Mouse (Mus musculus) hindbrain, embryonic 15.5 days (tissue): ENCODE data around the gene Wfdc2. TPM values are rescaled to one million over a fixed set of nuclear protein-coding genes. Genes with fewer than 3 reads are reported as not detected.
A peak's percentile ranks its signal among the peaks of the same experiment; 100 is the strongest.

Experiments
- ATAC-seq: fragments of 200-750 bp; cut with Nextera tagmentation; 2 replicates; pipeline ENCODE4 v1.8.0; 2017; ENCODE audit warnings: low read depth, moderate number of reproducible peaks, moderate TSS enrichment; ENCODE audit not compliant: low FRiP score
- H3K27ac ChIP-seq: fragments of 300-500 bp; sonication (generic); replicated peaks from 2 replicates; pipeline ENCODE4 v1.5.1; 2015; ENCODE audit warnings: mild to moderate bottlenecking, inconsistent platforms
- H3K27me3 ChIP-seq: fragments of 300-500 bp; sonication (generic); 2 replicates; pipeline ENCODE4 v1.6.1; 2015; ENCODE audit warnings: control low read depth, inconsistent platforms
- H3K36me3 ChIP-seq: fragments of 300-500 bp; sonication (generic); 2 replicates; pipeline ENCODE4 v1.6.1; 2015; ENCODE audit warnings: control low read depth, inconsistent platforms
- H3K4me1 ChIP-seq: fragments of 300-500 bp; sonication (generic); replicated peaks from 2 replicates; pipeline ENCODE4 v1.6.1; 2015; ENCODE audit warnings: control low read depth, inconsistent platforms
- H3K4me2 ChIP-seq: fragments of 300-500 bp; sonication (generic); 2 replicates; pipeline ENCODE4 v1.6.1; 2015; ENCODE audit warnings: moderate library complexity, mild to moderate bottlenecking, inconsistent platforms
- H3K4me3 ChIP-seq: fragments of 300-500 bp; sonication (generic); 2 replicates; pipeline ENCODE4 v1.5.1; 2015; ENCODE audit warnings: mild to moderate bottlenecking, inconsistent platforms
- H3K9ac ChIP-seq: fragments of 300-500 bp; sonication (generic); 2 replicates; pipeline ENCODE4 v1.6.1; 2015; ENCODE audit warnings: inconsistent platforms
- H3K9me3 ChIP-seq: fragments of 300-500 bp; sonication (generic); 2 replicates; pipeline ENCODE4 v1.6.1; 2016; ENCODE audit warnings: control low read depth, inconsistent platforms
- WGBS: fragments of 180-500 bp; shearing (Covaris S2); methylation state at CpG from one replicate; pipeline ENCODE4 v1.1.7; 2015; 5-methylcytosine and 5-hydroxymethylcytosine counted together
- polyA plus RNA-seq: library from polyadenylated mRNA; unstranded; fragments of >200 nt; fragmentation: Nextera tagmentation; extraction: Ambion mirVana; gene quantifications from 2 replicates; pipeline ENCODE4 v1.2.1, GENCODE M21; 2015

Wfdc2 gene
- polyA plus RNA-seq, 1 experiment from 2014 or later, result 1.1 TPM

DNA sequence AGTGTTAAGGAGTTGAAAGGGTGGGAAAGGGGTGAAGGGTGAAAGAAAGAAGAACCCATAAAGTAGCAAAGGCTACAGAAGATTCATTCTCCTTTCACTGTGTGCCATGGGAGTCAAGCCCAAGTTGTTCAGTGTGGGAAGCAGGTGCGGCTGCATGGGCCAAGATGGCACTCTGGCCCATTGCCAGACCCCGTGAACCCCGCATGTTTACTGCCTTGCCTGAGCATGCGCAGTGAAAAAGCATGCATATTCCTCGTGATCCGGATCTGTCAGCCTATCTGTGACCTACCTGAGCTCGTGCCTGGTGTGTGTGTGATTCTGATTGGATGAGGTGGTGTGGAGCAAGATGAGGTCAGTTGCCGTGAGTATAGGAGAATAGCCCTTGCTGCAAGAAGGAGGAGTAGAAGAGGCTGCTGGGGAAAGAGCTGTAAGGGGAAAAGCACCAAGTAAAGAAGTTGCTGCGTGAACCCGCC is 38.9 kb upstream of the Wfdc2 start:
- Histone ChIP-seq H3K36me3 (no peaks in the 10 kb centered on the region), H3K27ac (no peak overlapping the region), H3K4me3 (no peak overlapping the region), H3K27me3 (no peaks in the 10 kb centered on the region), H3K9me3 (no peaks in the 10 kb centered on the region), H3K4me1 (no peaks in the 10 kb centered on the region), H3K9ac (no peak overlapping the region), H3K4me2 (no peak overlapping the region)
- ATAC-seq, result no peak
- WGBS, result 81% methylated on average over 10 of the region's 10 CpGs

DNA sequence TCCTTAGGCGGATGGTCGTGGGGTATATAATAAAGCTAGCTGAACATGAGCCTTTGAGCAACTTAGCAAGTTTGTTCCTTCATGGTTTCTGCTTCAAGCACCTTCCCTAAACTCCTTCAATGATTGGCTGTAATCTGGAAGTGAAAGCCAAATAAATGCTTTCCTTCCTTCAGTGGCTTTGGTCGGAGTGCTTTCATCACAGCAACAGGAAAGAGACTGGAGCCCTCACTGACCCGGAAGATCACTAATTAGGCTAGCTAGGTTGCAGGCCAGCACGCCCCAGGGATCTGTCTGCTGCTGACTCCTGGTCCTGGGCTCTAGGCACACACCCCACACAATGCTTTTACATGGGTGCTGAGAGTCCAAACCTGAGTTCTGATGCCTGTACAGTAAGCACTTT is 33.7 kb upstream of the Wfdc2 start:
- Histone ChIP-seq H3K4me2 (no peak overlapping the region), H3K9ac (no peak overlapping the region), H3K4me3 (no peak overlapping the region), H3K9me3 (no peaks in the 10 kb centered on the region), H3K27me3 (no peaks in the 10 kb centered on the region), H3K4me1 (no peaks in the 10 kb centered on the region), H3K36me3 (no peaks in the 10 kb centered on the region), H3K27ac (no peak overlapping the region)
- WGBS, result 81% methylated on average over 5 of the region's 5 CpGs
- no peak for ATAC-seq

DNA sequence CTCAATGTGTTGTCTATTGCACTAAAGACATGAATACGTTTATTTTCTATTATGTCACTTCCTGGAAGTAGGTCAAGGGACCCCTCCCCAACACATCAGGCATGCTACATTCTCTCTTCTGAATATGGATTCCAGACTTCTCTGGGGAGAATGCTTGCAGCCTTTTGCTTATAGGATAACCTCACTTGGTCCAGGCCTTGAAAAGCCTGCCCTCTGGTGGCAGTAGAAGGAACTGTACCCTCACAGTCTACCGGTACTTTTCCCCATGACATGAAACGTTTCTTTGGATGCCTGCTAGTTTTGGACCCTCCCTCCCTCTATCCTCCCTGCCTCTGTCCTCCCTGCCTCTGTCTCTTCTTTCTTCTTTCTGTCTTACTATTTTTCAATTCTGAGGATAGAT is 31.0 kb upstream of the Wfdc2 start:
- H3K27ac ChIP-seq, result no peak overlapping the region
- no peaks in the 10 kb centered on the region for H3K36me3 ChIP-seq
- no peaks in the 10 kb centered on the region for H3K27me3 ChIP-seq
- ATAC-seq, result no peak
- no peaks in the 10 kb centered on the region for H3K9me3 ChIP-seq
- no peak overlapping the region for H3K4me2 ChIP-seq
- H3K4me1 ChIP-seq, result no peaks in the 10 kb centered on the region
- WGBS, result 8% methylated on average over 3 of the region's 3 CpGs
- H3K4me3 ChIP-seq, result no peak overlapping the region
- H3K9ac ChIP-seq, result no peak overlapping the region

DNA sequence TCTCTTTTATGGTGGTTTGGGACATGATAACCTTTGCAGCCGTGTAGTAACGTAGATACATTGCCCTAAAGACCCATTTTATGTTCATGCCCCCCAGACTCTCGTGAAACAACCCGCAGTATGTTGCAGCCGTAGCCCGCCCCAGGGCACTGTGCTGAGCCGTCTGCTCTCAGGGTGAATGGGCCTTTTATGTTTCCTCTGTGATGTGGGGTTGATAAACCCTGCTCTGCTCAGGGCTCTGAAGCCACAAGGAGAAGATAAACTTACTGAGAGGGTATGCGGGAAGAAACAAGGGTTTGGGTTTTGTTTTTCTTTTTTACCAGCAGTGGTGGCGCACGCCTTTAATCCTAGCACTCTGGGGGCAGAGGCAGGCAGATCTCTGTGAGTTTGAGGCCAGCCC is 27.9 kb upstream of the Wfdc2 start:
- Histone ChIP-seq H3K27me3 (no peaks in the 10 kb centered on the region), H3K4me2 (no peak overlapping the region), H3K36me3 (no peaks in the 10 kb centered on the region), H3K4me1 (no peaks in the 10 kb centered on the region), H3K9me3 (no peaks in the 10 kb centered on the region), H3K9ac (no peak overlapping the region), H3K4me3 (no peak overlapping the region), H3K27ac (no peak overlapping the region)
- no peak for ATAC-seq
- WGBS, result 73% methylated on average over 10 of the region's 10 CpGs

DNA sequence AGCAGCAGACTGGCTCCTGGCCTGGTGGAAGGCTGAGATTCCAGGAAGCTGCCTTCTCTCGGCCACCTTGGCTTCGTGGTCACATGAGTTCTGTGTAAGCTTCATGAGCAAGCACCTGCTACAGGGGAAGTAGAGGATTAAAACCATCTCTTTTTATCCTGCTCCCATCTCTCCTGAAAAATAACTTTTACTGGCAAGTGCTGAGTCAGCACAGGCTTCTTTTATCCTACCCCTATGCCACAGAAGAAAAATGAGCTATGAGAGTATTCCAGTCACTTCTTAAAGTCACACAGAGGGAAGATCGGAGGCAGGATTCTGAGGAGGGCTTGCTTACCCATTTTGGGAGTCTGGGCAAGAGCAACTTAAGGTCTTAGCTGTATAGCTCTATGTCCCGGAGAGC is 25.2 kb upstream of the Wfdc2 start:
- Histone ChIP-seq H3K4me1 (no peaks in the 10 kb centered on the region), H3K27ac (no peak overlapping the region), H3K9me3 (no peaks in the 10 kb centered on the region), H3K9ac (no peak overlapping the region), H3K36me3 (no peaks in the 10 kb centered on the region), H3K4me2 (no peak overlapping the region), H3K27me3 (no peaks in the 10 kb centered on the region), H3K4me3 (no peak overlapping the region)
- WGBS, result 87% methylated on average over 4 of the region's 4 CpGs
- ATAC-seq, result no peak

DNA sequence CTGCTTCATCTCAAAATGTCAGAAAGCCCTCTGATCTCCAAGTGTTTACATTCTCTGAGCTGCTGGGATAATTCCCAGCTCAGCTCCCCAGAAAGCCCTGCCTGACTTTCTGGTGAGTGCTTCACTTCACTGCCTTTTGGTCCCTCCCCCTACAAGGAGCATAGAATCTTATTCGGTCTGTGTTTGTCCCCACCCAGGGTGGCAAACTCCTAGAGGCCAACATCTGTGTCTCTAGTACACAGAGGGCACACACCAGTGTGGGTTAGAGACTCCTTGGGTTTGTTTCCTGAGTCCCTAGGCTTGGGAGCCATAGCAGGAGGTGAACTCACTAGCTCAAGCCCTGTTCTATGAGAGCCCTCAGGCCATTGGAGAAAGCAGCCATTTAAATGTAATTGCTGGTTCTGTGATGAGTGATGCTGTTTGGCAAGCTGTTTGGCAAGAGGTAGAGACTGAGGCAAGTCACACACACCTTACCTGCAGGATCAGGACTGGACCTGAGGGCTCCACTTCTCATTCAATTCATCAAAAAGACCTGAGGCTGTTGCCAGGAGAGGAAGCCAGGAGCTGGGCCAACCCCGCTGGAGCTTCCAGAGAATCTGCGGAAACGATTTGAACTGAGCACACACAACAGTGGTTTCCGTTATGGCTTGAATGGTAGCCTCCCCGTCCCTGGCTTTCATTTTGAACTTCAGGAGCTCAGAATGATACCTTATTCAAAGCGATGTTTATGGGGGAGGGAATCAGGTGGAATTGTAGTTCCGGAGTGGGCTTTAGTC is 21.4 kb upstream of the Wfdc2 start:
- 47% methylated on average over 8 of the region's 8 CpGs for WGBS
- H3K4me1 ChIP-seq, result no peaks in the 10 kb centered on the region
- no peaks in the 10 kb centered on the region for H3K9me3 ChIP-seq
- H3K4me3 ChIP-seq, result no peak overlapping the region
- no peaks in the 10 kb centered on the region for H3K36me3 ChIP-seq
- H3K27me3 ChIP-seq, result no peaks in the 10 kb centered on the region
- no peak overlapping the region for H3K27ac ChIP-seq
- H3K9ac ChIP-seq, result no peak overlapping the region
- H3K4me2 ChIP-seq, result no peak overlapping the region
- no peak for ATAC-seq

DNA sequence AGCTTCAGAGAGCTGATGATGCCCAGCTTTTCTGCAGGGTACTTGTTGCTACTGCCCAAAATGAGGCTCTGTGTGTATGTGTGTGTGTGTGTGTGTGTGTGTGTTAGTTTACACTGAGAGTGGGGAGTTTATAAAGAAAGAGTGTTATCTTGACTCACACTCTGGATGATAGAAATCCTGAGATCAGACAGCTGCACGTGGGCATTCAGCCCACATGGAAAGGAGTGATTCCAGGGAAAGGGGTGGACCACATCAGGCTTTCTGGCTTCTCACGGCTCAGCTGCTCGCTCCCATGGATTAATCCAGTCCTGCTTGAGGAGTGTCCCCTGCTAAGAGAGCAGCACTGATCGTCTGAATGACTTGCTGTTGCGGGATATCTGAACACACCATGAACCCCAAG is 20.1 kb upstream of the Wfdc2 start:
- no peak for ATAC-seq
- no peaks in the 10 kb centered on the region for H3K36me3 ChIP-seq
- WGBS, result 75% methylated on average over 5 of the region's 5 CpGs
- H3K9me3 ChIP-seq, result no peaks in the 10 kb centered on the region
- no peak overlapping the region for H3K9ac ChIP-seq
- H3K27me3 ChIP-seq, result no peaks in the 10 kb centered on the region
- no peaks in the 10 kb centered on the region for H3K4me1 ChIP-seq
- H3K4me3 ChIP-seq, result no peak overlapping the region
- no peak overlapping the region for H3K4me2 ChIP-seq
- no peak overlapping the region for H3K27ac ChIP-seq

DNA sequence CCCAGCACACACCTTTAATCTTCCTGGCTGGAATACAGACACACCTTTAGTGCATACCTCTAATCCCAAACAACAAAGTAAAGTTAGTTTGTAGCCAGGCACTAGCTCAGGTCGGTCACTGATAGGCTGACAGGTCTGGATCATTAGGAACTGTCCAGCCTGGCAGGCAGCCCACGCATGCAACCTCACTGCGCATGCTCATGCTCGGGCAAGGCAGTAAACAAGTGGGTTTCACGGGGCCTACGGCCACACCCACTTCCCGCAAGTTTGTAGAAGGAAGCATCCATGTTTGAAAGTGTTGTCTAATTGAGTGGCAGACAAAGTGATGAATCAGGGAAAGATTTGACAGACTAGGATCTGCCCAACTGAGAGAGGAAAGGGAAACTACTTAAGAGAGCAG is 19.6 kb upstream of the Wfdc2 start:
- Histone ChIP-seq H3K36me3 (no peaks in the 10 kb centered on the region), H3K27ac (no peak overlapping the region), H3K4me1 (no peaks in the 10 kb centered on the region), H3K4me3 (no peak overlapping the region), H3K9me3 (no peaks in the 10 kb centered on the region), H3K4me2 (no peak overlapping the region), H3K27me3 (no peaks in the 10 kb centered on the region), H3K9ac (no peak overlapping the region)
- ATAC-seq, result no peak
- WGBS, result 87% methylated on average over 7 of the region's 7 CpGs

DNA sequence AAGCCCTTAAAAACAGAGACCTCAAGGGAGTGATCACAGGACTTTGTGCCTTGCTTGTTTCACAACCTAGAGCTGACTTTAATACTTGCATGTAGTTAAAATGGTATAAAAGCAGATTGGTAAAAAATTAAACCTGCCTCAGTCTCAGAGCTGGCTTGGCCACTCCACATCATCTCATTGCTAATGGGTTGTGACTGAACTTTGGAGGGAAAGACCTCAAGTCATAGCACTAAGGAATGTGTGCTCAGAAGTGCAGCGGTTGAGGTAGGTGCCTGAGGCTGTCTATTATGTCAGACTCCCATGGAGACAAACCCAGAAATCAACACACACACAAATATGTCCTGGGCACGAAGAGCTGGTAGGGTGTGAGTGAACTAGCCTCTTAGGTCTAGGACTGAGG is 18.5 kb upstream of the Wfdc2 start:
- Histone ChIP-seq H3K9ac (no peak overlapping the region), H3K4me2 (no peak overlapping the region), H3K9me3 (no peaks in the 10 kb centered on the region), H3K27ac (no peak overlapping the region), H3K4me3 (no peak overlapping the region), H3K36me3 (no peaks in the 10 kb centered on the region), H3K4me1 (no peaks in the 10 kb centered on the region), H3K27me3 (no peaks in the 10 kb centered on the region)
- WGBS, result 61% methylated on average over 2 of the region's 2 CpGs
- no peak for ATAC-seq

DNA sequence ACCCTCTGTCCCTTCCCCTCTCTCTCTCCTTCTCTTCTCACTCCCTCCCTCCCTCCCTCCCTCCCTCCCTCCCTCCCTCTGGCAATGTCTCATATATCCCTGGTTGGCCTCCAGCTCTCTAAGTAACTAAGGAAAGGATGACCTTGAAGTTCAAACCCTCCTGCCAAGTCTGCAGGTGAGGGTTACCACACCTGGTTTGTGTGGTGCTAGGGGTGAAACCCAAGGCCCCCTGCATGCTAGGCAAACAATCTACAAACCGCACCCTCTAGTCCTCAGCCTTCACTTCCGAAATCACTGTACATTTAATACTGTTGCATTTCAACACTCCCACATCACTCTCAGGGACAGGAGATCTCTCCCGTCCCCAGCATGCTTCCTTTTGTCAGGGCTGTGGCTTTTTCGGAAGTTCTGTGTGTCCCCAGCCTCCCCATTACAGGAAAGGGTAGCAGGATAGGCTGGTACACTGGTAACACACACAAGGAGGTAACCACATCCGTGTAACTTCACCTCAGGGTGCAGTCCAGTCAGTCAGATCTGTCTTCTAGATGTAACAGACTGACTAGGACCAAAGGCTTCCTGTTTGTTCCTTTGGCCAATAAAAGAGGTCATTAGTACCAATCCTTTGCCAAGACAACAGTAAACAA is 17.6 kb upstream of the Wfdc2 start:
- Histone ChIP-seq H3K9ac (no peak overlapping the region), H3K4me2 (no peak overlapping the region), H3K27ac (no peak overlapping the region), H3K27me3 (no peaks in the 10 kb centered on the region), H3K9me3 (no peaks in the 10 kb centered on the region), H3K36me3 (no peaks in the 10 kb centered on the region), H3K4me3 (no peak overlapping the region), H3K4me1 (no peaks in the 10 kb centered on the region)
- no peak for ATAC-seq
- WGBS, result 61% methylated on average over 5 of the region's 5 CpGs

DNA sequence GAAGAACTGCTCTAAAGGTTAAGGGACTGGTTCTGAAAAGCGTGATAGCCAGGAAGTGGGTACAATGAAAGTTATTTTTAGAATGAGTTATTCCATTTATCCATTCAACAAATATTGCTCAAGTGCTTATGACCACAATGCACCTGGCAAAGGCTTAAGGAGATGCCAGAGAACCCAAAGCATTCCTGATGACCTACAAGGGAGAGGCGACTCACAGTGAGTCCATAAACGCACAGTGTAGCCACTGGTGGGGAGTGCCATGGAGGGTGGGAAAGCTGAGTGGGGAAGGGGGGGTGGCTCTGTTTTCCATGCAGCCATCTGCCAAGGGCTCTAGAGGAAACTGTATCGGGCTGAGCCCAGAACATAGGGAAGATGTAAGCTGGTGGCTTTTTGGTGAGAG is 12.9 kb upstream of the Wfdc2 start:
- H3K27me3 ChIP-seq, result no peaks in the 10 kb centered on the region
- no peak overlapping the region for H3K9ac ChIP-seq
- 54% methylated on average over 4 of the region's 4 CpGs for WGBS
- peaks cover 7% of the 10 kb centered on the region; the same call in 1 of the 2 replicates for H3K4me1 ChIP-seq
- no peak for ATAC-seq
- H3K4me2 ChIP-seq, result no peak overlapping the region
- no peaks in the 10 kb centered on the region for H3K9me3 ChIP-seq
- H3K36me3 ChIP-seq, result no peaks in the 10 kb centered on the region
- H3K27ac ChIP-seq, result no peak overlapping the region
- H3K4me3 ChIP-seq, result no peak overlapping the region

DNA sequence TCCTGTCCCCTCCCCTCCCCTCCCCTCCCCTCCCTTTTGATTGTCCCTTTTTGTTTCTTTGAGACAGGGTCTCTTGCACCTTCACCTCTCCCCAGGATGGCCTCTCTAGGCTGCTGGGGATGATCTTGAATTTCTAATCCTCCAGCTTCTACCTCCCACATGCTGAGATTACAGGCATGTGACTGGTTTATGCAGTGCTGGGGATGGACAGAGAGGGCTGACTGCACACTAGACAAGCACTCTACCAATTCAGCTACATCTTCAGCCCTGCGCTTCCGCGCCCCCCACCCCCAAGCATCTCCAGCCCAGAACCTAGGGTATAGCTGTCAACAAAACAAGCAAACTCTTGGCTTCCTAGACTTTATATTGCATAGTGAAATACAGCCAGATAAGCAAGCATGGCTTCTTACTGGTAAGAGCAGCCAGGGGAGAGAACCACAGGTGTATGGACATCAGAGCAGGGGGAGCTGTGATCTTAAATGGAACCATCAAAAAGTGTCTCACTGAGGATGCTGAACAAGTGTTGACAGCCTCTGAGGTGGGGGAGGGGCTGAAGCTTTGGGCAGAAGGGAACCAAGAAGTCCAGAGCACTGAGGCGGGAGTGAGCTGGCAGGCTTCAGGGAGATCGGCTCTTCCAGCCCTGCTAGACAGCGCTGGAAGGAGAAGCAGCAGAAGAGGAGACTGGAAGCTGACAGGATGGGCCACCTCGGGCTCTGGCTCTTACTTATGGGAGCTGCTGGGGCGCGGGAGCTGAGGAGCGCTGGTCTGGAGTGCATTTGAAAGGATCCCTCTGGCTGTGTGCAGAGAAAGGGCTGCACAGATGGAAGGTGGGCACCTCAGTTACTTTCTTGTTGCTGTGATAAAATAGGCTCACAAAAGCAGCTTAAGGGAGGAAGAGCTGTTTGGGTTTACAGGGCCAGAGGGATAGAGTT is 12.0 kb upstream of the Wfdc2 start:
- peaks cover 7% of the 10 kb centered on the region; the same call in 1 of the 2 replicates for H3K4me1 ChIP-seq

More for the DNA sequence above, 12.0 kb upstream of the Wfdc2 start:
- Histone ChIP-seq H3K4me3 (no peak overlapping the region), H3K27ac (no peak overlapping the region), H3K9ac (no peak overlapping the region), H3K9me3 (no peaks in the 10 kb centered on the region), H3K36me3 (no peaks in the 10 kb centered on the region), H3K4me2 (peak overlapping the region; percentile 20; the same call in 1 of the 2 replicates), H3K27me3 (no peaks in the 10 kb centered on the region)
- WGBS, result 19% methylated on average over 10 of the region's 10 CpGs
- ATAC-seq, result no peak
